Mouse (Mus musculus) bone marrow, adult 2 months (tissue): Measurements from ENCODE around the gene Magi2. TPM values are rescaled to one million over a fixed set of nuclear protein-coding genes. Genes with fewer than 3 reads are reported as not detected.

Experiments used
- H3K27ac ChIP-seq: fragments of 200-500 bp; 2 replicates; pipeline ENCODE4 v1.5.1; 2012; ENCODE audit warnings: low read depth, mild to moderate bottlenecking, control low read depth, inconsistent platforms, low read length; ENCODE audit not compliant: control insufficient read depth, poor library complexity, insufficient read depth
- H3K4me1 ChIP-seq: fragments of 200-500 bp; 2 replicates; pipeline ENCODE4 v1.6.1; 2011; ENCODE audit warnings: low read length; ENCODE audit not compliant: control insufficient read depth, insufficient read depth
- H3K4me3 ChIP-seq: fragments of 200-500 bp; replicated peaks from 2 replicates; pipeline ENCODE3; 2011; ENCODE audit warnings: mild to moderate bottlenecking, low read depth, low read length, control low read depth; ENCODE audit not compliant: control insufficient read depth
- CTCF ChIP-seq: fragments of 200-500 bp; IDR thresholded peaks from 2 replicates; pipeline ENCODE4 v1.5.1; 2011; ENCODE audit warnings: low read length, control low read depth; ENCODE audit not compliant: control insufficient read depth, insufficient read depth
- POLR2A ChIP-seq: fragments of 200-500 bp; IDR thresholded peaks from 2 replicates; pipeline ENCODE4 v1.6.1; 2011; ENCODE audit warnings: low read depth, mild to moderate bottlenecking, control low read depth, low read length, borderline replicate concordance; ENCODE audit not compliant: control insufficient read depth
- WGBS: fragments of 180-500 bp; shearing (Covaris S2); methylation state at CpG from one replicate; pipeline ENCODE4 v1.1.7; 2018; 5-methylcytosine and 5-hydroxymethylcytosine counted together
- polyA plus RNA-seq: library from polyadenylated mRNA; stranded (reverse); fragments of >200 nt; gene quantifications from 2 replicates; pipeline ENCODE4 v1.2.4, GENCODE M21; 2011; ENCODE audit warnings: low replicate concordance; ENCODE audit not compliant: missing spikeins, insufficient read depth, insufficient read length

Magi2 gene
- polyA plus RNA-seq, 1 experiment: 0.47 TPM

DNA sequence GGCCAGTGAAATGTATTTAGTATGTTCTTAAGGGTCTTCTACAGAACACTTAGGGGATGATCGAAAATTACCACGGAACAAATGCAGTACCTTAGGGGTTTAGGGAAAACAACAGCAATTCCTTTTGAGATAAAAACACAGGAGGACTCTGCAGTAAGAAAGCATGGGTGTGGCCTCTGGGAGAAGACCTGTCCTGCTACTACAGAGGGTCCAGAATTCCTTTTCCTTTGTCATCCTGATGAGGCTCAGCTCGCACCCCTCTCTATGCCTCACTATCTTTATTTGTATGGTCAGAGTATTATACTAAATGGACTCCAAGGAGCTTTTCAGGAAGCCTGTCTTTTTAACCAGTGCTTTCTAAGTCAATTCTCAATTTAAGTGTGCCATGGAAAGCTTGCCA is 877.7 kb downstream of the Magi2 start:
- Histone ChIP-seq H3K4me3 (no peak overlapping the region), H3K27ac (no peak overlapping the region)
- WGBS: 73% methylated on average over 3 of the region's 3 CpGs

GRCm38 (mm10) chr5:20109496-20109895 is 882.7 kb downstream of the Magi2 start:
- no peak overlapping the region for H3K4me3 ChIP-seq
- no peak overlapping the region for H3K27ac ChIP-seq
- TF ChIP-seq CTCF (no peak), POLR2A (no peak)
- H3K4me1 ChIP-seq: no peaks in the 10 kb centered on the region
- WGBS: 72% methylated on average over 3 of the region's 3 CpGs

More for the DNA sequence above, 877.7 kb downstream of the Magi2 start:
- no peaks in the 10 kb centered on the region for H3K4me1 ChIP-seq
- no peak for TF ChIP-seq POLR2A
- TF ChIP-seq CTCF: no peak

DNA sequence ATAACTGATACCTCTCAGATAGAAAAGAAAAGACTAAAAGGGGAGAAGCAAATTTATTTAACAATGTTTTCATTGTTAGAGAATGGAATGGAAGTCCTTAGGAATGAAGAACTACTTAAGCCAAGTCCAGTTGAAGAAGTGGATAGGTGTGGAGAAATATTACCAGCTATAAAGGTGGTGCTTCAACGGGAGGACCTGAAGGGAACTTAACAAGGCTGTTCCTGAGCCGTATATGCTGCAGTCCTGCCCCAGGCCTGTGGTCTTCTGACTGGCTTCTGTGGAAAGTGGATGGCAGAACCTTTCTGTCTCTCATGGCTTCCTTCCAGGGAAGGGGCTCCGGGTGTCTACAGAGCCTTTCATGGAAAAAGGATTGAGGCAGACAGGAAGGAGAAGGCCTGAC is 890.3 kb downstream of the Magi2 start:
- H3K4me3 ChIP-seq: no peak overlapping the region
- no peak overlapping the region for H3K27ac ChIP-seq
- H3K4me1 ChIP-seq: no peaks in the 10 kb centered on the region
- TF ChIP-seq POLR2A: no peak
- TF ChIP-seq CTCF: no peak
- 66% methylated on average over 3 of the region's 3 CpGs for WGBS

GRCm38 (mm10) chr5:20140235-20140634 is 913.4 kb downstream of the Magi2 start:
- no peak for TF ChIP-seq POLR2A
- TF ChIP-seq CTCF: no peak
- no peaks in the 10 kb centered on the region for H3K4me1 ChIP-seq
- H3K4me3 ChIP-seq: no peak overlapping the region
- 61% methylated on average over 2 of the region's 2 CpGs for WGBS
- no peak overlapping the region for H3K27ac ChIP-seq

GRCm38 (mm10) chr5:20140662-20141444 is 914.0 kb downstream of the Magi2 start:
- WGBS: 81% methylated on average over 10 of the region's 10 CpGs
- no peak overlapping the region for H3K4me3 ChIP-seq
- no peak overlapping the region for H3K27ac ChIP-seq
- no peaks in the 10 kb centered on the region for H3K4me1 ChIP-seq
- TF ChIP-seq CTCF (no peak), POLR2A (no peak)

DNA sequence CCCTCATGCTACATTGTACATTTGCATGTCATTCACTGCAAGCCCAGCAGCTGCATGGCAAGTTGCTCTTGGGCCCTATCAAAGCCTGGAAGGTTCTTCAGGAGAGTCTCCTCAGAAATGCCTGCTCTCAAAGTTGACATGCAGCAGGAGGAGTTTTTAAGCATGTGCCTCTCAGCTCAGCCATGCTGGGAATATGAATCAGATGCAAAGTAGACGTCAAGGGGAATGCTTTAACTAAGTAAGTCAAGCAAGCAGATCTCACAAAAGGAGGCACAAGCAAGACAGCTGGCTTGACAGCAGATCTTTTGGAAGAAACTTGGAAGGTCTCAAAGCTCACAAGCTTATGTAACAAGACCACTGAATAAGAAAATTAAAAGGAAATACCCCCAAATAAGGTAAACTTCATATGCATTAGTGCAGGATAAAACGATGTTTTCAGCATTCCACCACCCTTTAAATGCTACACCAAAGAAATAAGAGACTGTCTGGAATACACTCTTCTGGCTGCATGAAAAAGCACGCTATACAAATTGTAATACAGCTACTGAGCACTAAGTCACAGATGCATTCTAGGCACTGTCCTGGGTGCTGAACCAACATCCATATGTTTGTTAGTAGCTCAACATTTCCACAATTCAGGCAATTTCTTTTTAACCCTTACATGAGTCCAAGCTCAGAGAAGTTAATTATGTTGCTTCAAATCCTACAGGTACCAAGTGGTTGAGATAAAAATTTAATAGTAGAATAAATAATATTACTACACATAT is 926.7 kb downstream of the Magi2 start:
- Histone ChIP-seq H3K27ac (no peak overlapping the region), H3K4me1 (no peaks in the 10 kb centered on the region), H3K4me3 (no peak overlapping the region)
- TF ChIP-seq POLR2A (no peak), CTCF (no peak)
- 49% methylated on average over 3 of the region's 3 CpGs for WGBS

- H3K4me1 ChIP-seq: no peaks in the 10 kb centered on the region
- no peak overlapping the region for H3K4me3 ChIP-seq
- no peak for TF ChIP-seq POLR2A
- TF ChIP-seq CTCF: no peak
- no peak overlapping the region for H3K27ac ChIP-seq
- 56% methylated on average over 5 of the region's 5 CpGs for WGBS
Measured at GRCm38 (mm10) chr5:20196765-20197164, 969.9 kb downstream of the Magi2 start.

DNA sequence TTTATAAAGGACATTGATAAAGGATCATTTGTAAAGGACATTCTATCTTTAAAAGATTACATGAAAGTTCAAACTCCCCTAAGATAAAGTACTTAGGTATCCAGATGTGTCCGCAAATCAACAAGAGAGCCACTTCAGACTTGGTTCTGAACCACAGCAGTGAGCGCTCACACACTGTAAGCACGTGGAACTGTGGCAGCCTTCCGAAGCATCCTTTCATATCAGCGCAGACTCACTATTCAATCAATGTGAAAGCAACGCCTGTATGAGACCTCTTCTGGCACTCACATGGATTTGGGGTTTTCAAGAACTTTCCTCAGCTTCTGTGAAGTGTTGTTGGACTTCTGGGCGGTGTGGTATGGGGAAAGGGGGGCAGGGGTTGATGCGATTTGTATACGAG is 970.6 kb downstream of the Magi2 start:
- no peak overlapping the region for H3K27ac ChIP-seq
- WGBS: 82% methylated on average over 9 of the region's 9 CpGs
- H3K4me1 ChIP-seq: no peaks in the 10 kb centered on the region
- TF ChIP-seq POLR2A (no peak), CTCF (no peak)
- H3K4me3 ChIP-seq: no peak overlapping the region
